Mouse (Mus musculus): ENCODE results near the gene Rab40b. TPM values are rescaled to one million over a fixed set of nuclear protein-coding genes. Genes with fewer than 3 reads are reported as not detected.
A peak's percentile ranks its signal among the peaks of the same experiment; 100 is the strongest.
"Not testable (repeated sequence)": the region's sequence is repeated elsewhere in the genome, so short reads cannot be mapped to it uniquely, and the experiment has no call there.

Rab40b gene
- total RNA-seq, 2 experiments from 2014 or later, result 14.7 to 20.5 TPM

DNA sequence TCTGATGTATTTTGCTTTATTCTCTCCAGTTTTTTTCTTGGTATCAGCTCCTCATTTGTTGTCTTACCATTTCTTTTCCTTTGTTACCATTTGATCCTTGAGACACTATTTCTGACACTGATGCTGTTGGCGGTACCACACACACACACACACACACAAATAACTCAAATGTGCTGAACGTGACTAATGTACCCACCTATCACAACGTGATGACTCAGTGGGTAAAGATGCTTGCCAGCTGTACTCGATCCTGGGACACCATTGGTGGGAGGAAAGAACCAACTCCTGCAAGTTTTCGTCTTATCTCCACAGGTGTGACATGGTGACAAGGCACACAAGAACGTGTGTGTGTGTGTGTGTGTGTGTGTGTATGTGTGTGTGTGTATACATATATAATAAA lies 14.7 kb downstream of the Rab40b start:
- intact Hi-C loops (cut with DNase I; ENCODE audit: low total_unique reads), result no loop called here
- no peak for DNase-seq

DNA sequence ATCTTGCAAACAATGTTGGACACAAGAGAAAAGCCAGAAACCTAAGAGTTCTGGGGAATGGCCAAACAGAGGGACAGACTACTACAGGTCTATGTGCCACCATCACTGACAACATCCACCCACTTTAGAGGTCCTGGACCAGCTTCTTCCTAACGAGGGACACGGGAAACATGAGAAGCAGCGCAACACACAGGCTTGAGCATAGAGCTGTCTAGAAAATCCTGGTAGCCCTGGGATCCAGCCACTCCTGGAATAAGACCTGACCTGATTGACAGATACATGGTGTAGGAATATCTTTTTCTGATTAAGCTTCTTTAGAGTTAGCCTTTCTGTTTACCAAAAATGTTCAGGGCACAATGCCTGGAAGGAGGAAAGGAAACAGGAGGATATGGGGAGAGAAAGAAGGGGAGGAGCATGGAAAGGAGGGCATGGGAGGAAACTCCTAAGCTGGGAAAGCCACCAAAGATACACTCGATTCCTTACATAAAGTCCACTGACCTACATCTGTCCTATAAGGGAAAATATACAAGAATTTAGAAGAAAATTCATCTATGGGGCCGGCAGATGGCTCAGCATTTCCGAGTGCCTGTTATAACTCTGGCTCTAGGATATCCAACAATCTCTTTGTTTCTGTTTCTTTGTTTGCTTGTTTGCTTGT lies 17.6 kb downstream of the Rab40b start:
- DNase-seq, result no peak
- intact Hi-C loops (cut with DNase I; ENCODE audit: low total_unique reads), result no loop called here

DNA sequence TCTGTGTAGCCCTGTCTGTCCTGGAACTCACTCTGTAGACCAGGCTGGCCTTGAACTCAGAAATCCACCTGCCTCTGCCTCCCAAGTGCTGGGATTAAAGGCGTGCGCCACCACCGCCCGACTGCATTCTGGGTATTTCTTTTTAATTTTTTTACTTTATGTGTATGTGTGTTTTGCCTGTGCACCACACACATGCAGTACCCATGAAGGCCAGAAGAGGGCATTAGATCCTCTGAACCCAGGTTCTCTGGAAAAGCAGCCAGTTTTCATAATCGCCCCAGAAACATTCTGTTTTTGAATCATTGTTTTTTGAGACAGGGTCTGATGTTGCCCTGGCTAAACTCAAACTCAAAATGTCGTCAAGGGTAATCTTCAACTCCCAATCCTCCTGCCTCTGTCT lies 18.4 kb downstream of the Rab40b start:
- no peak for DNase-seq
- intact Hi-C loops (cut with DNase I; ENCODE audit: low total_unique reads), result no loop called here

DNA sequence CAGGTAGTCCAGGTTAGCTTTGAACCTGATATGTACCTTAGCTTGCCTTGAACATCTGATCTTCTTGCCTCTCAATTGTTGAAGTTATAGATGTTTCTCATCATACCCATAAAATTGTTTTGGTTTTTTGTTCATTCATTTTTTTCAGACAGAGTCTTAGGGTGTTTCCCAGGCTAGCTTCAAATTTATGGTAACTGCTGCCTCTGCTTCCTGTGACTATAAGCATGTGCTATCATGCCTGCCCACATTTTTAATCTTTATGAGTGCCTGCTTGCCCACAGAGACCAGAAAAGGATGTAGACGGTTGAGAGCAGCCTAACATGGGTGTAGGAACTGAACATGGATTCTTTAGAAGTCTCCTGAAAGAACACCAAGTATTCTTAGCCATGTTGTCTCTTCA lies 19.3 kb downstream of the Rab40b start:
- no peak for DNase-seq
- intact Hi-C loops (cut with DNase I; ENCODE audit: low total_unique reads), result no loop called here

DNA sequence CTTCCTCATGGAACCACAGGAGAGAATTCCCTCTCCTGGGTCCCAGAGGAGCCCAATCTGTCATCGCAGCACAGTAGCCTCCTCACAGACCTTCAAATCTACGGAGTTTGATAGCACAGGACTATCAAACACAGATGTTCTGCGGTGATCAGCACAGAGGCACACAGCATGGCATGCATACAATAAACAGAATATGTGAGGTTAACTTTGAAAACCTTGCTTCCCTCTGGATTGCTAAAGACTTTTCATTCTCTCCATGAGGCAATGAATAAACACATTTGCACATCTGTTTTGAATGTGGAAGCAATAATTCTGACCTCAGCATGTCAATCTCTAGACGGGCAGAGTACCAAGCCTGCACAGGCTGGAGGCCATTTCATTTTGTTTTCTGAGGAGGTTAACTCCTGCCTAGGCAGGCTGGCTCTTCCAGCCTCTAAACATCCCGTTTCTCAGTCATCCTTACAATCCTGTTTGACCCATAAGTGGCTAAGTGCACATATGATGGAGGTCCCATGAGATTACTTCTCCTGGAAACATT lies 20.8 kb downstream of the Rab40b start:
- intact Hi-C loops (cut with DNase I; ENCODE audit: low total_unique reads), result no loop called here
- no peak for DNase-seq

DNA sequence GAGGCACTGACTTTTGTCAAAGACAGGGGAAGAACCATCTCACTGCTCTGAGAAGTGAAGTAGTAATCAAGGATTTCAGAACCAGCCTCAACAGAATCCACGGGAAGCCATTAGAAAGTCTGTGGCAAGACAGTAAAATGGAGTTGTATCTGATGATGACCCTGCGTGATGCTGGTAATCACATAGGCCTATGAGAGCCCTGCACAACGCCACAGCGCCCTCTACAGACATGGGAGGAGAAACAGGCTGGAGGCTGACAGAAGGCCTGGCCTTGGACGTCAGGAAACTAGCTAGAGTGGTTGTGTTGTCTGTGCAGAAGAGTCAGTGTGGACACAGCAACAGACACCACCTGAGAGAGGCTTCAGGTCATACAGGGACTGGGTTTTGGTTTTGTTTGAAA lies 25.8 kb downstream of the Rab40b start:
- peak; percentile 25 for DNase-seq
- intact Hi-C loops (cut with DNase I; ENCODE audit: low total_unique reads), result no loop called here

DNA sequence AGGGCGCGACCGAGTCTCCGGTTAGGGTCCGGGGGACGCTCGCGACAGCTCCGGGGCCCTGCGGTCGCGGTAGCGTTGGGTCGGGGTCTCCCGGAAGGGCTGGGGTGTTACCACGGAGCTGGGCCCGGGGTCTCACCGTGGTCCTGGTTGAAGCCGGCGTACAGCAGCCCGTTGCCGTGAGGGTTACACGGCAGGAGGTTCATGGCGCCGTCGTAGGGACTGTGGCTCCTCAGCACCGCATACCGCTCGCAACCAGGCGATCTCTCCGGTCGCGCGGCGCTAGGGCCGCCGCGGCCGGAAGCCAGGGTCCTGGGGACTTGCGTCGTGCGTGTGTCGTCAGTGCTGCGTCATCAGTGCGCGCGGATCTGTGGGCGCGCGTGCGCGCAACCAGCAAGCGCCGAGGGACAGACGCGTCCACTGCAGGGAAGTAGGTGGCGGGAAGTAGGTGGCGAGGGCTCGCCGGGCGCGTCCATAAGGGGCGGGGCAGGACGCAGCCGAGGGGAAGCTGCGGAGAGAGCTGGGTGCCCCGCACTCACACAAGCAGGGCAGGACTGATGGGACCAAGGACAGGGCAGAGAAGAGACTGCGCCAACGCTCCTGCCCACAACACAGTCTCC lies 33.9 kb downstream of the Rab40b start, which contains the start of gene Wdr45b:
Gene Wdr45b, minus strand, starts transcription at position 355 of the 617 bp plus-strand sequence.
- intact Hi-C loops (cut with DNase I; ENCODE audit: low total_unique reads), result no loop called here
- peak; percentile 96 for DNase-seq

DNA sequence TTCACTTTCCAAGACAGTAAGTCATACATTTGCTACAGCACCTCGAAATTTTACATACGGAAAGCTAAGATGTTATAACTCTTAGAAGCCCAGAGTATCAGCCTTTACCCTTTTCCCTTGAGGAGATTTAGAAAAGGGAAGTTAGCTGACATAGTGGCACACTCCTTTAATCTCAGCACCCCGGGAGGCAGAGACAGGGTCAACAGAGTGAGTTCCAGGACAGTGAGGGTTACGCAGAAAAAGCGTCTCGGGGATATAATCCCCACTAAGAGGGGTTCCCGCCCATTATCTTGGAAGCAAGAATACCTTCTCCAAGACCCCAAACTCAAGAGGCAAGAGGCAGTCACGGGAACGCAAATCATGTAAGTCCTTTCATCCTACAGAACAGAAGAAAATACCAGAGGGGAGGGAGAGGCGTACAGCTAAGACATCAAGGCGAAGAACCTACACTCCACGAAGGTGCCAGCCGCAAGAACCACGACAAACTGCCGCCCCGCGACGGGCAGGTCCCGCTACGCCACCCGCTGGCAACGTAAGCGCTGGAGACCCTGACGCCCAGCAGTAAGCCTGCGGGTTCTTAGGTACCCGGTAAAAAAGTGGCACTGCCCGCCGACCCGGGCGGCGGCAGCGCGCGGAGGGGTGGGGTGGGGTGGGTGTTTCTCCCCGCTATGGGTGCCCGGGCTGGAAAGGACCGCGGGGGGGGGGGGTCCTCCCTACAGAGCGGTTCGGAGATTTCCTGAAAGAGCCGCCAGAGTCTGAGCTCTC lies 34.5 kb downstream of the Rab40b start:
- intact Hi-C loops (cut with DNase I; ENCODE audit: low total_unique reads), result no loop called here
- peak; percentile 36 for DNase-seq

DNA sequence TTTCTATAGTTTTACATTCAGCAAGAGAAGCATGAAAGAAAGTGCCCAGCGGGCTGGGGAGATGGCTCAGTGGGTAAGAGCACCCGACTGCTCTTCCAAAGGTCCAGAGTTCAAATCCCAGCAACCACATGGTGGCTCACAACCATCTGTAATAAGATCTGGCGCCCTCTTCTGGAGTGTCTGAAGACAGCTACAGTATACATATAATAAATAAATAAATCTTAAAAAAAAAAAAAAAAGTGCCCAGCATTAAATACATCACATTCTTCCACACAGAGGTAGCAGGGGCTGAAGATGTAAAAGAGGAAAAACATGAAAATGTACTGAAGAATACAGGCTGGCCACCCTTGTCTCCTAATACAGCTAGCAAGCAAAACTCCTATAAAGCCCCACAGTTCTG lies 39.3 kb downstream of the Rab40b start:
- intact Hi-C loops (cut with DNase I; ENCODE audit: low total_unique reads); DNase-seq: not testable (repeated sequence)

DNA sequence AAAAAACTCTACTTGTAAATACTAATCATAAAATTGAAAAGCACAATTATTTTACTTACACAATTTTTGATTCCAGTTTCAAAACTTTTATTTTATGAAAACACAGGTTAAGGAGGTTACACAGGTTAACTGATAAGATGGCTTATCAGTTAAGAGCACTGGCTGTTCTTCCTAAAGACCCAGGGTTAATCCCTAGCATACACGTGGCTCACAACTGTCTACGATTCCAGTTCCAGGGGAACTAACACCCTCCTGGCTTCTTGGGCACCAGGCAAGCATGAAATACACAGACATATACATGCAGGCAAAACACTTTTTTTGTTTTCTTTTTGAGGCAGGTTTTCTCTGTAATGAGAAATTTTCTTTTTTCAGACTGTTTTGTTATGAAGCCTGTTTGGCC lies 39.9 kb downstream of the Rab40b start:
- intact Hi-C loops (cut with DNase I; ENCODE audit: low total_unique reads), result no loop called here
- no peak for DNase-seq

DNA sequence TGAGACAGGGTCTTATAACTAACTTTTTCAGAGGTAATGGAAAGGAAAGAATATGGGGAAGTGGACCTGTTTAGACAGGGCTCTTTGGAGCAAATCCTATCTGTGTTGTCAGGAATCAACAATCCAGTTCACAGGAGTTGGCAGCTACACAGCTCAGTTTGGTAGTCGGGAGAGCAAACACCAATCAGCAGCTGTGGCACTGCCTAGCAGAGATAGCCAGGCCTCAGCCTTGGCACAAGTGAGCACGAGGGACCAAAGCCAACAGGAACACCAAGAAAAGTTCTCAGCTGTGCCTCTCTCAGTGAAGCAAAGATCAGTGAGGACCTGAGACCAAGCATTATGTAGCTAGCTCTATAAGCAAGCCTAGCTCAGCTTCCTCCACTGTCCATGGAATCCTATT lies 41.0 kb downstream of the Rab40b start:
- peak; percentile 61 for DNase-seq
- intact Hi-C loops (cut with DNase I; ENCODE audit: low total_unique reads), result no loop called here

DNA sequence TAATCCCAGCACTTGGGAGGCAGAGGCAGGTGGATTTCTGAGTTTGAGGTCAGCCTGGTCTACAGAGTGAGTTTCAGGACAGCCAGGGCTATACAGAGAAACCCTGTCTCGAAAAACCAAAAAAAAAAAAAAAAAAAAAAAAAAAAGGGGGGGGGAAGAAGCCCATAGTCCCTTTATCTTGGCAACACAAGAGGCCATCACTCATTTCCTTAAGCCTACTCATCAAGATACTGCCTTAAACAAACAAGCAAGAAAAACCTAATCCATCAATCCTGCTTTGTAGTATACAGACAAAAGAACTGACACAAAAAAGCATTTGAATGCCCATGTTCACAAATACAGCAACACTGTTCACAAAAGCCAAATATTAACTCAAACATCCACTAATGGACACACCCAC lies 45.6 kb downstream of the Rab40b start:
- intact Hi-C loops (cut with DNase I; ENCODE audit: low total_unique reads); DNase-seq: not testable (repeated sequence)

DNA sequence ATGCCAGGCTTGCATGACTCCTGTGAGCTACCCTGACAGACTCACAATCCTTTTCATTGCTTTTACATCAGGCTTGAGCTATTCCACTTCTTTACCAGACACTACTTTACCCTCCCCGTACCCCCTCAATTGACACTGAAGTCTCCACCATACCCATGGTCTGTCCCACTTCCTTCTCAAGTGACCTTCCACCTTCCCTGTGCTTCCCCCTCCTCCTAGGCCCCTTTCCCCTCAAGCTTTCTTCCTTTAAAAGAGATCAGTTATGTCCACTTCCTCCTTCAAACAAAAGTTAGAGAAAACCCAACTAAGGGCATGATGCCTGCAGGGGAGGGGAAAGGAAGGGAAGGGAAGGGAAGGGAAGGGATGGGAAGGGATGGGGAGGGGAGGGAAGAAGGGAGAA lies 47.8 kb downstream of the Rab40b start:
- no peak for DNase-seq
- intact Hi-C loops (cut with DNase I; ENCODE audit: low total_unique reads), result no loop called here

DNA sequence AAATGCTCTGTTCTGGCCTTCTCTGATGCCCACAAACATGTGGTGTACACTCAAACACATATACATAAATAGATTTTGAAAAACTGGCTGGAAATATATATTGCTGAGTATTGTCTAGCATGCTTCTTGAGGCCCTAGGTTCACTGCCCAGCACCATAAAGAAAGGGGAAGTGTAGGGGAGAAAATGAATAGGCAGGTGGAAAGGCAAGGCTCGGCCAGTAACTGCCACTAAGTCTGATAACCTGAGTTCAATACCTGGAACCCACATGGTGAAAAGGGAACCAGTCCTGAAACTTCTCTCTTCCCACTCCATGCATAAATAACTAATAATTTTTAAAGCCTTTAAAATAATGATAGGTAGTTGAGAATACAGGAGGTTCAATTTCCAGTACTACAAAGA lies 48.4 kb downstream of the Rab40b start:
- intact Hi-C loops (cut with DNase I; ENCODE audit: low total_unique reads), result no loop called here
- DNase-seq, result no peak

DNA sequence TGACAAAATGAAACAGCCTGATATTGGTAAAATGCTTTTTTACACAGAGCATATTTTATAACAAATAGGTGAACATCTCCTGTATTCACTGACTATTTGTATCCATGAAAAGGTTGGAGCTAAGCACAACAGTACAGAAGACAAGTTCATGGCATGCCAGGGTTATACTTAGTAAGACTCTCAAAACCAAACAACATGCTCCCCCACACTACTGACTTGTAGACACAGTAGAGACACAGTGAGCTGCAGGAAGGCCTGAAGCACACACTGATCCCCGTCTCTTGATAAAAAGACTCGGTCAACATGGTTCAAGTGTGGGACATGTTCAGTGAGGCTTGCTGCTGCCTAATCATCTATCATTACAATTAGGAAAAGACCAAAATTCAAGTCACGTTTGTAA lies 56.4 kb downstream of the Rab40b start:
- intact Hi-C loops (cut with DNase I; ENCODE audit: low total_unique reads), result no loop called here
- DNase-seq, result no peak

DNA sequence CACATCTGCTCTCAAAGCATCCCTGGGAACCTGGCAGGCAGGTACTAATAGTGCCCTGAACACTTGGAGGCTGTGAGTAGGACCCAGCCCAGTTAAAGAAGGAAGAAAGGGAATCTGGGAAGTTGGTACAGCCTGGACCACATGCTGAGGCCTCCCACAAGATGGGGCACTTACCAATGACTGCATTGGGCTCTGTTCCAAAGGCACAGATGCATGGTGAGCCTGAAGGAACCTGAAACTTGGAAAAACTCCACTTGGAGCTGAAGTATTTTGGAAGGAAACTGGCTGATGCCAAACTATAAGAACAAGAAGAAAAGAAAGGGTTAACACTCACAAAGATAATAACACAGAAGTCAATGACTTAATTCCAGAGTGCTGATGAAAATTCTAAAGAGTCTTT lies 59.4 kb downstream of the Rab40b start:
- intact Hi-C loops (cut with DNase I; ENCODE audit: low total_unique reads), result no loop called here
- no peak for DNase-seq

DNA sequence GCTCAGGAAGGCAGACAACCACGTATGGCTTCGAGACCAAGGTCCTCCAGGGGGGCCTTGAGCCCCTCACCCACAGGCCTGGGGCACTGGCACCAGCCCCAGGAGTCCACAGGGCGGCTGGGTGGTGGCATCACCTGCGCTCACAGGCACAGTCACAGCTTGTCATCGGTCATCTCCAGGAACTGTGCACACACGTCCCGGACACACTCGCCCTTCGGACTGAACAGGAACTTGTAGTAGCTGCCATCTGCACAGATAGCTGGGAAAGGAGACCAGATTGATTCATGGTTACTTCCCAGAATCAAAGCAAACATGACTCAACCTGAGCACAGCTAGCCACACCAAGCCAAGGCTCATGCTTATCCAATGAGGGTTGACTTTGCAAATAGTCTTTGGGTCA lies 59.8 kb downstream of the Rab40b start:
- DNase-seq, result no peak
- intact Hi-C loops (cut with DNase I; ENCODE audit: low total_unique reads), result no loop called here

DNA sequence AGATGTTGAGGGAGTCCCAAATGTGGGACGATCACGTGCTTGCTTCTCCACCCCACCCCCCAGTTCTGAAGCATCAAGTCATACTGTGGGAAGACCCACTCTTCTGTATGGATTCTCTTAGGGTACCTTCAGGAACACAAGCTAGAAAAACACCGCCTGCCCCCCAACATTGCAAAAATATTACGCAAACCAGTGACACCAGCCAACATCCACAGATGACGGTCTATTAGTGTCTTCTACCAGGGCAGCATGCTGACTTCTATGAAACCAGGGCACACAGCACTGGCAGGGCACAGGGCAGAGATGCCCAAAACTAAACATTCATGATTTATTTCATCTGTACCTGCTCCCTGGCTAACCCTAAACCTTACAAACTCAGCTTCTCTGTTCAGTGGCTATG lies 61.4 kb downstream of the Rab40b start:
- DNase-seq, result no peak
- intact Hi-C loops (cut with DNase I; ENCODE audit: low total_unique reads), result no loop called here

DNA sequence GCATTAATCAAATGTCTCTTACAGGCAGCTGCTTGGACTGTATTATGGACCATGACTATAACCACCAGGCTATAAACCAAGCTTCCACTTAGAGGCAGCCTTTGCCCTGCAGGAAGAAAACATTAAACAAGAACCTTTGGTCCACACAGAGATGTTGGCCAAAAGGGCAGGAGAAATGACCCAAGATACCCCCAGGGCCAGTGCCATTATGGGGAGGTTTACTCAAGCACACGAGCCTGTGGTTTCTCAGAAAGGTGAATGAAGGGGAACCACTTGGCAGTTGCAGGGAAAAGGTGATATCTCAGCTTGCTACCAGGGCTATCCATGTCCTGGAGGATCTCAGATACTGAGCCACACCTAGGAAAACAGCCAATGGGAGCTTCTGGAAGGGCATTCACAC lies 62.0 kb downstream of the Rab40b start:
- intact Hi-C loops (cut with DNase I; ENCODE audit: low total_unique reads), result no loop called here
- no peak for DNase-seq

DNA sequence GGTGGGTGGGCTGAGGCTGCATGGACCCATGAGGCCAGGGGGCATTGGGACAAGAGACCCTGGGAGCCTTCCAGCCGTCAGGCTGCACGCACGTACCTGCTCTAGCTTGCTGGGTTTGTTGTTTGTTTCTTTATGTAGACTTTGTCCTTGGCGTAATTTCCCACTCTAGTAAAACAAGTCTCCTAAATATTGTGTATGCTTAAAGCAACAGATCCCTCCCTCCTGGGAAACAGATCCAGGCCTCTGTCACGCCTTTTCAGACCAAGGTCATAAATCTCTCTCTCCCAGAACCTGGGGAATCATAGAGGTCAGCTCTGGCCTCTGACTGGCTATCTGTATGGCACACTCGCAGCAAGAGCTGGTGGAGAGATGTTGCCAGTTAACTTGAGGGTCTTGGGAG lies 80.3 kb downstream of the Rab40b start:
- intact Hi-C loops (cut with DNase I; ENCODE audit: low total_unique reads), result not testable (repeated sequence)

DNA sequence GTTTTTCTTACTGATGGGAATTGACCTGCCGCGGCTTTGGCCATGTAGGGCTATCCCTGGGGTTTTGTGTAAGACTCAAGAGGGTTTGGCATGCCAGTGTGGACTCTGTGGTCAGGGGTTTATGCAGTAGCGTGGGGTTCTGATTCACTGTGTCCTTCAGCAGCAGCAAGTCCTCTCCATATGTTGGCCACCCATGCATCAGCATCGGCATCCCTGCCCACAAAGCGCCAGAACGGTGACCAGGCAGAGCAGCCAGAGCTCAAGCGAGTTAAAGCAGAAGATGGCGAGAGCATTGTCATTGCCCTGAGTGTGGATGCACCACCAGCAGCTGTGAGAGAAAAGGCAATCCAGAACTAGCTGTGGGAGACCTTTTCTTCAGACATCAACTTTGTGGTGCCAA lies 81.4 kb downstream of the Rab40b start:
- intact Hi-C loops (cut with DNase I; ENCODE audit: low total_unique reads), result no loop called here

More for the DNA sequence above, 80.3 kb downstream of the Rab40b start:
- DNase-seq, result not testable (repeated sequence)

More for the DNA sequence above, 81.4 kb downstream of the Rab40b start:
- no peak for DNase-seq
